Mouse (Mus musculus): ENCODE data around the gene Kcnt1.
"Not testable (repeated sequence)": the region's sequence is repeated elsewhere in the genome, so short reads cannot be mapped to it uniquely, and the experiment has no call there.

Gene Kcnt1

DNA sequence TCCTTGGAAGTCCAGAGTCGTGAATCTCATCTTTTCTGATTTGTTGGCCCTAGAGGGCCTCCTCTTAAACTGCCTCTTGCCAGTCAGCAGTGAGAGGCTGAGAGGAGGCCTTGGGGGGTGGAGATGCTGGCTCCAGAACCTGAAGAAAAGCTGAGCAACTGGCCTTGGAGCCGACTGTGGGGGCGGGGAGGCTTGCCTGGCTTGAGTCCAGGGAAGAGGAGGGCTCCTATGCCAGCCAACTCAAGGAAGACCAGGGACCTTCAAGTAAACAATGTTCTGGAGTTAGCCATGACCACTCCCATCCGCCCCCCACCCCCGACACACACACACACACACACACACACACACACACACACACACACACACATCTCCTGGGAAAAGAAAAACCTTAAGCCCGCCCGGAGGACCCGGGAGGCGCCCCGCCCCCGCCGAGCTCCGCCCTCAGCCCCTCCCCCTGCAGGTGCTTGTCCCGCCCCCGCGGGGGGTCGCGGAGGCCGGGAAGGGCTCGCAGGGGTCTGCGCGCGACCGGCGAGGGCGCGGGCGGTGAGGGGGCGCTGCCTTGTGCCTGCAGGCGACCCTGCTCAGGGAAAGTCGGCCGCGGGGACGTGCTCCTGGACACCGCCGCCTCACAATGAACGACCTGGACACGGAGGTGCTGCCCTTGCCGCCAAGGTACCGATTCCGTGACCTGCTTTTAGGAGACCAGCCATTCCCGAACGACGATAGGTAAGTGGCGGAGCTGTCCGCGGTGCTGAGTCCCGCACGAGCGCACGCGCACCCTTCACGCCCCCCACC, at the start of gene Kcnt1:
Gene Kcnt1, plus strand, starts transcription at position 398 of the 795 bp plus-strand sequence.
- no peak for DNase-seq (ENCODE audit: low spot score in 2 of 2)

DNA sequence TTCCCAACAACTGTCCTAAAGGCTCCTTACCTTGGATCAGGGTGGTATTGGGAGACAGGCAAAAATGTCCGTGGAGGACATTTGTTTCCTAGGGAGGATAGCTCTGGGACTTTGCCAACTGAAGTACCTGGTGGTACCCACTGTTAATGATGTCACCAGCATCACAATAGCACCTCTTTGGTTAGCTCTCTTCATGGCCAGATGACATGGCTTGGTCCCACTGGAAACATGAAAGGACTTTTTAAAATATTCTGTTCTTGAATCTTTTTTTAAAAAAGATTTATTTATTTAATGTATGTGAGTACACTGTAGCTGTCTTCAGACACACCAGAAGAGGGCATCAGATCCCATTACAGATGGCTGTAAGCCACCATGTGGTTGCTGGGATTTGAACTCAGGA, 47.8 kb upstream of the Kcnt1 start, which contains the start of gene Glt6d1:
Gene Glt6d1, minus strand, starts transcription at position 101 of the 400 bp plus-strand sequence.
- DNase-seq (ENCODE audit: low spot score in 2 of 2): not testable (repeated sequence)

DNA sequence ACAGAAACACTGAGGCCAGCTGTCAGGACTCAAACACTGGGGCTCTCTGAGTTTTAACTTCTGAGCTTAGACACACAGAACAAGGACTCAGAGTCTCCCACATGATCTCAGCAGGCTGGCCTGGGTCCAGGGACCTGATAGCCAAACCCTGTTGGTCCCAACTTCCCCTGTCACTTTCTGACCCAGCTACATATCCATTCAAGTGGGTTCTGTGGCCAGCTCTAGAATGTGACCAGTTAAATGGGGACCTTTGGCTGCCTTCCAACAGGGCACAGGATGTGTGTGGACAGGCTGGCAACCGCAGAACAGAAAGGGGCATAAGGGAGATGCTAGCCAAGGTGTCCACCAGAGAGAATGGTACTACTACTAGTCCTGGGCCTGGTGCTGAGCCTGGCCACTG, 40.7 kb upstream of the Kcnt1 start, which contains the start of gene Lcn9:
Gene Lcn9, plus strand, starts transcription at position 348 of the 400 bp plus-strand sequence.
- no peak for DNase-seq (ENCODE audit: low spot score in 2 of 2)

DNA sequence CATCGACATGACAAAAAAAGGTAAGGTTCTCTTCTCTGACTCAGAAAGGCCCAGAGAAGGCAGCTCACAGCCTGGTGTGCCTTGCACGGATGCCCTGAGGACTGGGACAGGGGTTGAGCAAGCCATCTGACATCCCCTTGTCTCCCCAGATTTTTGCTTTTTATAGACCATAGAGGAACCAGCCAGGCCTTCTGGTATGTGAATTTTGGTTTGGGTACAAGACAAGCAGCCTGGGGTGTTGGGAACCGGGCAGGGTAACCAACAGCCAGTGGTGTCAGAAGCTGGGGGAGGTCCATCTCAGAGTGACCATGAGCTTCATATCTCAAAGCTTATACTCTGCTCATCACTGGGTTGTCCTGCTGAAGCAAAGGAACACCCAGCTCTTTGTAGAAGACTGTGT, 38.8 kb upstream of the Kcnt1 start:
- no peak for DNase-seq (ENCODE audit: low spot score in 2 of 2)

DNA sequence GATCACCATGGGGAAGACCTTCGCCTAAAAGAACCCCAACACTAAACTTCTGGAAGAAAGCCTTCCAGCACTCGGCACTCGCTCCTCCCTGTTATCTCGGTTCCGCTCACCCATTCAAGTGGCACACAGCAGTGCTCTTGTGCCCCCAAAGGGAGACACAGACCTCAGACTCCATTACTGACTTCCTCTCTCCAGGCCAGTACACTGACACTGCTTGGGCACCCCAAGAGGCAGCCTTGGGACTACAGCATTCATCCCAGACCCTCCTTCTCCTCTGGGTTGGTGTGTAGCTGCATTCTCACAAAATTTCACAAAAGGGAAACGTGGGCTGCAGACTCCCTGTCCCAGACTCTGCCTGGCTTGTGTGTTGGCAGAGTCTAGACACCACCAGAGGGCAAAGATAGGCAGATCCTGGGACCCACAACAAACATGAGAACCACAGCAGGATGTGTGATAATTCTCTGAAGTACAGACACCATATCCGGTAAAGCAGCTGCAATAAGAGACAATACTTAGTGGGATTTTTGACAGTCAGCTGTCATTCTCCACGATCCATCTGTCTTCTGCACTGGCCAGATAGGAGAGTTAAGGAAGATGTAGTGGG, 35.1 kb upstream of the Kcnt1 start:
- no peak for DNase-seq (ENCODE audit: low spot score in 2 of 2)

DNA sequence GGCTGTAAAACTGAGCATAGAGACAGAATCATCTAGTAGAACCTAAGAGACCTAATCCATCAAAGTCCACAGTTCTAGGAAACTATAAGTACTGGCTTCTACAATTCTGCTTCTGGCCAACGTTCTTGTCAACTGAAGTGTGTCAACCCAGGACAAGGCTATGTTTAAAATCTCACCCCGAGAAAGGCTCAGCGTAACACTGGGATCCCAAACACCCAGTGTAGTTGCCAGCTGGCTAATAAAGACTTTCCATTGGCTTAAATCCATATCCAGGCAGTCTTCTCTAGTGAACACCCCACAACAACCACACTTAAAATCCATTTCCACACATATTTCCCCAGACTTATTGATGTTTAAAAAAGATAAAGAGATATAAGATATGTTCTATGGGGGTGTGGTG, 32.7 kb upstream of the Kcnt1 start:
- no peak for DNase-seq (ENCODE audit: low spot score in 2 of 2)

DNA sequence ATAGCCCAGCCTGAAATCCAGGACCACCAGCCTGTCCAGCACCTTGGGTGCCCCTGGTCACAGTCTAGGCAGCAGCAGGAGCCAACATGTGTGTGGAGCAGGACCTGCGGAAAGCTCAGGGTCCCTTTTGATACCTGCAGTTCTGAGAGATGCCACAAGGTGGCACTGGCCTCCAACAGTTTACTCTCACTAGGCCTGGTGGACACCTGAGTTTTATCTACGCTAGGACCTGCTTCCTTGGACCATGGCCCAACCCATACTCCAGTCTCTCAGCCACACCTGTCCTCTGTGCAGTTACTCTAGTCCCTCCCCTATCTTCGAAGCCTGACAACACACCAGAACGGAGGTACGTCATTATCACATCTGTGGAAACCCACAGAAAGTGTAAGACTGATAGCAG, 27.2 kb upstream of the Kcnt1 start:
- DNase-seq (ENCODE audit: low spot score in 2 of 2): peak; percentile 4 to 25

DNA sequence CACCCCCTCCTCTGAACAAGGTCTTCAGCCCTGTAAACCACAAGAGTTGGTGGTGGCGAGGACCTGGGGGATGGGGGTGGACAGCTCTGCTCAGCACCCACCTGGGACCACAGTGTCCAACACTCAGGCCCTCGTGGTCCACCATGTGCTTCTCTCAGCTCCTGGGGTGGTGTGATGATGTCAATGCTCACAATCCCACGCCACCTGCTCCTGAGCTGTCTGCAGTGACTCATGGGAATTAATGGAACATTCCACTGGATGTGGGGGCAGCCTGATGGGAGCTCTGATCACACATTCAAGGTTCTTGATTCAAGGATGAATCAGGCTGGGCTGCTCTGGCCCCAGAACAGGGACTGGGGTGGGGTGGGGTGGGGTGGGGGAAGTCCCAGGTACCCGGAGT, 21.4 kb upstream of the Kcnt1 start:
- DNase-seq (ENCODE audit: low spot score in 2 of 2): no peak

DNA sequence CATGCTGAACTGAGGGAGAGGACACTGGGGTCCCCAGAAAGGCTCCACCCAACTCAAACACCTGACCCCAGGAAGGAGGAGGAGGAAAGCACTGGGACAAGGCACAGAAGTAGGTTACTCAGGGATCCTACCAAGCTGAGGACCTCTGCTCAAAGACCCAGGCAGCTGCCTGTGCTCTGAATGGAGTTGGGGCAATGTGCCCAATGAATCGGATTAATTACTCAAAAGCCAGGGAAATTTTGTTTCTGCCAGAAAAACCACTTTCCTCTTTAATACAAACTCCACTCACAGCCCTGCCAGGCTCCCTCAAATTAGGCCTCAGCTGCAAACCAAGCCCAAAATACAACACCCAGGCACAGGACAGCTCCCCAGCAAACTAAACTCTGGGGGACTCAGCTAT, 20.8 kb upstream of the Kcnt1 start:
- DNase-seq (ENCODE audit: low spot score in 2 of 2): no peak

DNA sequence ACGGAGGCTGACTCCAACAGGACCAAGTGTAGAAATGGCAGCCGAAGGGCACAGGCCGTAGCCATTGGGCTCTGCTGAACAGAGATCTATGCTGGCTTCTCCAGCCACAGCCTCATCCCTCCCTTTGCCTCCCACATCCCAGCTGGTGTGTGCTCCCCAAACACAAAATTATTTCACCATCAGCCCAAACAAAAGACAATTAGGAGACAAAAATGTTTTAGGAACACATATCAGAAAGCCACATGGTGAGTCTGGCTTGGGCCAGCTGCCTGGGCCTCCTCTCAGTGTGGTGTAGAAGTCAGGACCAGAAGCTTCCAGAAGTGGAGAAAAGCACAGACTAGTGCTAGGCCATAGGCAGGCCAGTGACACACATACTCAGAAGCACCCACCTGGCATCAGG, 19.4 kb upstream of the Kcnt1 start:
- no peak for DNase-seq (ENCODE audit: low spot score in 2 of 2)

DNA sequence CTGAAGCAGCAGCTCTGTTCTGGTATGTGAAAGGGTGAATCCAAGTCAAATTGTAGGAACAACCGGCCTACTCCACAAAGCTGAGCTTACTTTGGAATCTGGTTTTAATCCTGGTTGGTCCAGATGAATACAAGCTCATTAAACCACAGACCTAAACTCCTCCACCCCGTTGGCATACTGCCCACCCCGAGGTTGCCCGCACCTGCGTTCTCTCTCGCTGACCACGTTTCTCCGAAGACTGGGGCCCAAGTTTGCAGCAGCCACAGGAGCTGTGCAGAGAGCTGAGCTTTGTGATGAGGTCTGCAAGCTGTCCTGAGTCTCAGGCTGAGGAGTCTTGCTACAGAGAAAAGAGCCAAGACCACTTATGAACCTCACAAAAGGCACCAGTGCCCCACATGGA, 17.0 kb upstream of the Kcnt1 start:
- no peak for DNase-seq (ENCODE audit: low spot score in 2 of 2)

DNA sequence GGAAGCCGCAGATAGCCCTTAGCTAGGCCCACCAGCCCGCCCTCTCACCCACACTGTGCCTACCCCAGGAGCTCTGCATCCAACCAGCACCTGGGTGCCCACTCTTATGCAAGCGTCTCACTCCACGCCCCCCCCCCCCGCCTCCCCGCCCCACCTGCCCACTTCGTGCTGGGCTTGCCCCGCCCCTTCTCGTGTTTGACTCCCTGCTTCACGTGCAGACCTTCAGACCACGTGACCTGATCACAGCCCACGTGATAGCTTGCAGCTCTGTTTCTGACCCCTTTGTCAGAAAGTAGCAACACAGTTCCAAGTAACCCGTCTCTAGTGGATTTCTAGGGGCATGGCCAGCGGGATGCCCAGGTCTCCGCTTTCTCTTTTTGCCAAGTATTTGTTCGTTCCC, 16.3 kb upstream of the Kcnt1 start, which contains the start of gene Sohlh1:
Gene Sohlh1, minus strand, starts transcription at position 23 of the 400 bp plus-strand sequence.
- no peak for DNase-seq (ENCODE audit: low spot score in 2 of 2)

DNA sequence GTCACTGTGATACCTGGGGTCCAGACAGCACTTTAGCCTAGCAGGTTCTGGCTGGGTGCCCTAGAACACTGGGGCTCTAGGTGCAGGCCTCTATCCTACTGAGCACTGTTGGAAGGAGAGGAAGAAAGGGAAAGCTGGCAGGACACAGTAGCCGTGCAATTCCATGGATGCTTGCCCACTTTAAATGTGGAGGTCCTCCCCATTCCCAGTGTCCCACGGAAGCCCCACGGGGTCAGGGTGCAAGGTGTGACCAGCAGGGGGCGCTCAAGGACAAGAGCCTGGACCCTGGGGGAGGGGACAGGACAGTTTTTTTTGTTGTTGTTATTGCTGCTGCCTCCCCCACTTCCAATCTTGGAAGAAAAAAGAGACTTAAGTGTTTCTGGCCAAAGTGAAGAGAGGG, 13.2 kb upstream of the Kcnt1 start:
- DNase-seq (ENCODE audit: low spot score in 2 of 2): peak; percentile 24 to 27

DNA sequence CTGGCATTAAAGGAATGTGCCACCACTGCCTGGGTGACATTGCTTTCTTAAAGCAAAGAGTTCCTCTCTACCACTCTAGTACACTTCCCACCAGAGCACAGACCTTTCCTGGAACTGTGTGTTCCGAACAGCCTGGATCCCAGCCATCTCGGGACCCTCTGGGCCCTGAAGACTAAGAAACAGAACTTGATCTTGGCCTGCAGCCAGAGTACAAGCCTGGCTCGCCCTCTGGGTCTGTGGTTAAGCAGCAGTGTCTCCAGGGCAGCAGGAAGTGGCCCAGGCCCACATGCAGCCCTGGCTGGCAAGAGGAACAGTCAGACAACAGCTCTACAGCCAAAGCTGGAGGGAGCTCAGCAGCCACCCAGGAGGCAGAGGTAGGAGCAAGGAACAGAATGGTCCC, 10.9 kb upstream of the Kcnt1 start:
- peak; percentile 17 to 39 for DNase-seq (ENCODE audit: low spot score in 2 of 2)

DNA sequence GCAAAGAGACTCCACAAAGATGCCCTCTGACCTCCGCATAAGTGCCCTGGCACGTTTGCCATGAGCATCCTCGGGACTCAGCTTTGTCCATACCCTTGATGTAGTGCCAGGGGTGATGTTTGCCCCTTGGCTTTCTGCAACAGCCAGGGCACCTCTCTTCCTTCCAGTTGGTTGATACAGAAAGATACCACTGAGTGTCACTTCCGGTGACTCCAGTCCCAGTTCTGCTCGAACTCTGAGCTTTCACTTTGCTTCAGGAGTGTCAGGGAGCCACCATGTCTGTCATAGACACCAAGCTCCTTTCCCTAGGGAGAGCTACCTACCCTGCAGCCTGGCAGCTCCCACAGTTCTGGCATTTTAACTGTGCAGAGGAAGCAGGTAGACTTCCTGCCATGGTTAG, 9.5 kb upstream of the Kcnt1 start:
- no peak for DNase-seq (ENCODE audit: low spot score in 2 of 2)

DNA sequence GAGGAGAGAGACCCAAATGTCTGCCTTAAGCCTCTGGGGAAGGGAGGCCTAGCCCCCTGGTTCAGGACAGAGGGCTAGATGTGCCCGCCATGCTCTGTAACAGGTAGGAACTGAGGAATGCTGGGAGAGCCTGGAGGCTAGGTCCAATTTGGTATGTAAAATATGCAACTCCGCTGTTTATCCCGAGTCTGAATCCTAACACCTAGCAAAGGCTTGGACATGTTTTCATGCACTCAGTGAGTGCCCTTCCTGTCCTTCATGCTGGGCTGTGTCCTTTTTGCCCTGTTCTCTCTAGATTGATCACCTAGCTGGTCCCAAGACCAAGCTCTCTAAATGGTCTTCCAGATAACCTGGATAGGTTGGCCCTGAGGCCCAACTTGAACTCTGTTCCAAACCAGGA, 3.6 kb upstream of the Kcnt1 start:
- no peak for DNase-seq (ENCODE audit: low spot score in 2 of 2)

DNA sequence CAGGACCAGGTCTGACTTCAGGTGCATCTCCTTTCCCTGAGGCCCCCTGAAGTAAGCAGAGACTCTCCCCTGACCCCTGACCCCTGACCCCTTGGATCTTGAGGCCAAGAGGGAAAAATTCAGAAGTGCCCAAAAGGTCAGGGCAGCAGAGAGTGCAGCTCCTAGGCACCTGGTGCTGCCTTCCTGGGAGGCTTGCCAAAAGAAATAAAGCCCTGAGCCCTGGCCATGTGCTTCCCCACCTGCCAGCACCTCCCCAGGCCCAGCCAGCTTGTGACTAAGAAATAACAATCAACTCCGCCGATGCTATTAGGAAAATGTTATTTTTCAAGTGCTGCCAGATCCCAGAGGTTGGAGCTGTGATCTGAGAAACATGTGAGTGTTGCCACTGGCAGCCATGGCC, 1.5 kb upstream of the Kcnt1 start:
- no peak for DNase-seq (ENCODE audit: low spot score in 2 of 2)

DNA sequence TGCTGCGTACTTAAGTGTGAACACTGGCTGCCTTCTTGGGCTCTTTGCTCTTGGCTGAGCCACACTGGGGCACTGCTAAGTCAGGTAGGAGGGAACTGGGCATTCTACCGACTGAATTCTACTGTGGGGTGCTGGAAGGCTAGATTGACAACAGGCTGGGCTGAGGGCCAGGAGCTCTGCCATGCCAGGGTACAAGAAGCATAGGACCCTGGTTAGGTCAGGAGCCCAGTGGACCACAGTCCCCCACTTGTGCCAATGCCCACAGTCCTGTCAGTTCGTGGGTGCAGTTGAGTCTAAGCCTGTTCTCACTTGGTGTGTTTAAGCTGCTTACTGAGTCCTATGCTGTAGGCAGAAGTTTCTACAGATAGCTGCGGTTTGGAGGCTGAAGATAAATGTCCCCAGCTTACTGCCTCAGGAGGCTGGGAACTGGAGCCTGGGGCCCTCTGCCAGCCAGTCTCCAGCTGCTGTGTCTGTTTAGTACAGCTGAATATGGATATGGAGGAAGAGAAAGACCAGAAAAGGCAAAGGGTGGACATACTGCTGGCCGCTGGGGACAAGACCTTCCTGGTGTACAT, 751 bp upstream of the Kcnt1 start:
- DNase-seq (ENCODE audit: low spot score in 2 of 2): no peak

DNA sequence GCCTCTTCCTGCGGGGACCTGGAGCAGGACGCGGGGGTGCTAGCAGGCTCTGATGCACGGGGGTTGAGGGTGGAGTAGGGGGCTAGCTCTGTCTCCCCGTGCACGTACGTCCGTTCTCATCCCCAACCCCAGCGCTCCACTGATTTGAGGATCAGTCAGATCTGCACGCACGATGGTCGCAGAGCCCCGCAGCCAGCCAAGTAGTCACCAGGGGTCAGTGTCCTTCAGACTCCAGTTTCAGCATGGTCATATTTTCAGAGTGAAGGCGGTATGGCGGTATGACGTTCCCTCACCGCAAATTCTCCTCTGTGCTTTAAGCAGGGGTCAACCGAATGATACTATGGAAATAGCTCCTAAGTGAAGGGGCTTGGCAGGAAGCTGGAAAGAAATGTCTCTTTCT, 696 bp downstream of the Kcnt1 start:
- no peak for DNase-seq (ENCODE audit: low spot score in 2 of 2)

DNA sequence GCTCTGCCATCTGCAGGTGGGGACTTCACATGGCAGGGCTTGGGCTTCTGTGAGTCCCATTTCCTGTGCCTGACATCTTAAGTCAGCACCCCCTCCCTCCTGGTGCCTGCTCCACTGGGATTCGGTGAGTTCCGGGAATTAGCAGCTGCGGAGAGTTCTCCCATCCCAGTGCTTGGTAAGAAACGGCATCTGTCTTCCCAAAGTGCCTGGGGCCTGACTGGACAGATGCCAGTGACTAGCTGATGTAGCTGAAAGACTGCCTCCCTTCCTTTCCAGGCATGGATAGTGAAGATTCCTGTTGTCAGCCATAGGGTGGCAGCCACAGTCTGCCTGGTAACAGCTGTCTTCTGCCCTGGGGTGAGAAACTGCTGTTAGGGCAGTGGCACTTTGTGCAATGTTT, 1.9 kb downstream of the Kcnt1 start:
- no peak for DNase-seq (ENCODE audit: low spot score in 2 of 2)

DNA sequence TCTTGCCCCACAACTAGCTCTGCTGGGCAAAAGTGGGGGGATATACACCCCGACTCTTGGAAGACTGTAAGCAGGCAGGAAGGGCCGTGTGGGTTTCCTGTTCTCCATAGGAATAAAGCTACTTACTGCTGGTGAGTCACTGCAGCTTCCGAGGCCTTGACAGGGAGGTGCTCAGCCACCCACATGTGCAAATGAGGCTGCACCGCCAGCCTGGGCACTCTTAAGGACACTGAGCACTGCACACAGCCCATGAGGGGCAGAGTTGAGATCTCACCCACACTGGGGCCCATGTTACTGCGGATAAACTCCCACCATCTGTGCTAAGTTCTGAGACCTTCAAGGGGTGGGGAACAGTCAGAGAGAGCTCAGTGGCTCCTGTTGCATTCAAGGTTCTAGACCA, 3.1 kb downstream of the Kcnt1 start:
- DNase-seq (ENCODE audit: low spot score in 2 of 2): no peak

DNA sequence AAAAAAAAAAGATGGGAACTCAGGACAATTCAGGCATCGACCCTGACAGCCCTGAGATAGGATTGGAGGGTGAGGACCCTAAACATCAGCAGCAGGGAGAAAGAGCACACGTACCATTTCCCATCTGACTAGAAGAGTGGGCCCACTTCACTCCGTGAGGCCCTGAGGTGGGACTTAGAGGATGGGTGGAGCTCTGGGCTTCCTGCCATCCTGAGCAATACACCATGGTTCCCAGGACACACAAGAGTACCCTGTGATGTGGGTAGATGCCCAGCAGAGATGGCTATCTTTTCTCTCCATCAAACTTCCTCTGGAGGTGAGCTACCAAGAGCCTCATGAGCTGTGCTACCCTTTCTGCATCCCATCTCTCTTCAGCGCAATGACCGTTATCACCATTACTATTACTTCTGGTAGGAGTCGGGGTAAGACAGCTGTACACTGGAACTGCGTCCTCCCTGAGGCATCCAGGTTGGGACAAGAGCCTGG, 13.8 kb downstream of the Kcnt1 start:
- DNase-seq (ENCODE audit: low spot score in 2 of 2): no peak

DNA sequence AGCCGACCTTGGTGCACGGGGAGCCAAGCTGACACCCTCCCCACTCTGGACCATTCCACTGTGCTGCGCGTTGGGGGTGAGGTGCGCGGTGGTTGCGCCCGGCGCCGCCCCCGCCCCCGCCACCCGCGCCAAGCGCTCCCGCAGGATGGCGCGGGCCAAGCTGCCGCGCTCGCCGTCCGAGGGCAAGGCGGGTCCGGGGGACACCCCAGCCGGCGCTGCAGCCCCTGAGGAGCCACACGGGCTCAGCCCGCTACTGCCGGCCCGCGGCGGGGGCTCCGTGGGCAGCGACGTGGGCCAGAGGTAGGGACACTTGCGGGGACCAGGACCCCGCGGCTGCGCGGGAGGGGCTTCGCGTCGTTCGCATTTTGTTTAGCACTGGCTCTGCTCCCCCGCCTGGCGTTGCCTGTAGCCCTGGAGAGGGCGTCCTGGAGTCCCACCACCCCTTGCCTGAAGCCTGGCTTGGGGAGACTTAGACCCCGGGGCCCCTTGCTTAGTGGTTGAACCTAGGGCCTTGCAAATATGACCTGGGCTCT, 14.3 kb downstream of the Kcnt1 start:
- no peak for DNase-seq (ENCODE audit: low spot score in 2 of 2)

All from spleen, postnatal 36 days (tissue).